Mouse (Mus musculus): Measurements from ENCODE around the gene Faf2.

- TF ChIP-seq CTCF (conservative IDR thresholded peaks at IDR 0.05; ENCODE audit: insufficient read depth, insufficient read length, low read depth, low read length) (no peak), POLR2A (IDR thresholded peaks at IDR 0.05; ENCODE audit: low read depth, low read length) (peak; percentile 43)
Measured at GRCm38 (mm10) chr13:54589996-54590951, 31.3 kb upstream of the Faf2 start, which contains the start of the genes Nop16 and Higd2a.
